Mouse (Mus musculus) midbrain, postnatal 0 days (tissue): ENCODE results near the gene Rag1. TPM values are rescaled to one million over a fixed set of nuclear protein-coding genes. Genes with fewer than 3 reads are reported as not detected.
A peak's percentile ranks its signal among the peaks of the same experiment; 100 is the strongest.

Experiments
- ATAC-seq: fragments of 200-750 bp; cut with Nextera tagmentation; 2 replicates; pipeline ENCODE4 v1.8.0; 2017; ENCODE audit warnings: moderate number of reproducible peaks, mild to moderate bottlenecking, moderate TSS enrichment, moderate library complexity; ENCODE audit not compliant: low FRiP score
- DNase-seq: peaks from one replicate; pipeline ENCODE4 v3.0.0-alpha.2; 2015; ENCODE audit warnings: low spot score
- H3K27ac ChIP-seq: fragments of 300-500 bp; sonication (generic); 2 replicates; pipeline ENCODE4 v1.5.1; 2014; ENCODE audit warnings: low read depth, mild to moderate bottlenecking, low read length, mixed read lengths
- H3K27me3 ChIP-seq: fragments of 300-500 bp; sonication (generic); 2 replicates; pipeline ENCODE4 v1.6.1; 2014; ENCODE audit warnings: low read length, control low read depth, mixed read lengths; ENCODE audit not compliant: insufficient read depth
- H3K36me3 ChIP-seq: fragments of 300-500 bp; sonication (generic); 2 replicates; pipeline ENCODE4 v1.6.1; 2014; ENCODE audit warnings: low read length, control low read depth, mixed read lengths; ENCODE audit not compliant: insufficient read depth
- H3K4me1 ChIP-seq: fragments of 300-500 bp; sonication (generic); 2 replicates; pipeline ENCODE4 v1.6.1; 2014; ENCODE audit warnings: mild to moderate bottlenecking, control low read depth, antibody characterized with exemption, low read length, mixed read lengths; ENCODE audit not compliant: insufficient read depth
- H3K4me2 ChIP-seq: fragments of 300-500 bp; sonication (generic); 2 replicates; pipeline ENCODE4 v1.6.1; 2014; ENCODE audit warnings: low read depth, mild to moderate bottlenecking, low read length, mixed read lengths; ENCODE audit not compliant: poor library complexity, severe bottlenecking
- H3K4me3 ChIP-seq: fragments of 300-500 bp; sonication (generic); 2 replicates; pipeline ENCODE4 v1.5.1; 2014; ENCODE audit warnings: low read depth, mild to moderate bottlenecking, low read length, moderate library complexity
- H3K9ac ChIP-seq: fragments of 300-500 bp; sonication (generic); replicated peaks from 2 replicates; pipeline ENCODE4 v1.6.1; 2014; ENCODE audit warnings: mild to moderate bottlenecking, low read length, moderate library complexity, mixed read lengths; ENCODE audit not compliant: poor library complexity, severe bottlenecking
- H3K9me3 ChIP-seq: fragments of 300-500 bp; sonication (generic); 2 replicates; pipeline ENCODE4 v1.6.1; 2016; ENCODE audit warnings: low read length, control low read depth
- CTCF ChIP-seq: IDR thresholded peaks from 2 replicates; pipeline ENCODE4 v1.5.1; 2016; ENCODE audit warnings: antibody characterized with exemption, mild to moderate bottlenecking
- WGBS: fragments of 180-500 bp; shearing (Covaris S2); extraction: QIAGEN DNeasy Blood & Tissue Kit; methylation state at CpG from one replicate; pipeline ENCODE4 v1.1.7; 2014; 5-methylcytosine and 5-hydroxymethylcytosine counted together
- polyA plus RNA-seq: library from polyadenylated mRNA; unstranded; fragments of >200 nt; fragmentation: Nextera tagmentation; extraction: Ambion mirVana; gene quantifications from 2 replicates; pipeline ENCODE4 v1.2.1, GENCODE M21; 2015
- total RNA-seq: library from RNA; depleted of rRNA; stranded (reverse); fragments of >200 nt; gene quantifications from 2 replicates; pipeline ENCODE4 v1.2.3, GENCODE M21; 2014; rRNA removed

The Rag1 gene
- total and polyA plus RNA-seq, 2 experiments from 2014 or later = 0.04 to 0.27 TPM

GRCm38 (mm10) chr2:101591356-101591755 is 57.9 kb downstream of the Rag1 start:
- no peak for ATAC-seq

More at GRCm38 (mm10) chr2:101591356-101591755, 57.9 kb downstream of the Rag1 start:
- H3K4me2 ChIP-seq = no peak overlapping the region
- H3K4me1 ChIP-seq = no peaks in the 10 kb centered on the region
- WGBS = 34% methylated on average over 8 of the region's 8 CpGs
- H3K9me3 ChIP-seq = no peaks in the 10 kb centered on the region
- H3K9ac ChIP-seq = no peak overlapping the region
- no peaks in the 10 kb centered on the region for H3K36me3 ChIP-seq
- H3K27me3 ChIP-seq = no peaks in the 10 kb centered on the region
- TF ChIP-seq CTCF = no peak
- DNase-seq = peak; percentile 41
- H3K4me3 ChIP-seq = no peak overlapping the region
- H3K27ac ChIP-seq = no peak overlapping the region

Other genes with a start within 250 kb of the Rag1 start
- gene Rag2, start 24.8 kb downstream of the Rag1 start, total RNA-seq = not detected in 2 replicates
- gene Rag2, start 24.8 kb downstream of the Rag1 start, polyA plus RNA-seq = 0.09 TPM in 1 of 2 replicates, not detected in the other
- gene B230118H07Rik, start within 50 bp of the Rag1 start, total RNA-seq = 18.2 and 21.4 TPM in 2 replicates
- gene B230118H07Rik, start within 50 bp of the Rag1 start, polyA plus RNA-seq = 50.7 and 51.5 TPM in 2 replicates
- gene Traf6, start 28.9 kb upstream of the Rag1 start, total RNA-seq = 16.5 and 19.9 TPM in 2 replicates
- 4.9 and 5.3 TPM in 2 replicates for gene Traf6, start 28.9 kb upstream of the Rag1 start, polyA plus RNA-seq
- 2.7 and 3.7 TPM in 2 replicates for gene Prr5l, start 233.5 kb upstream of the Rag1 start, total RNA-seq
- gene Prr5l, start 233.5 kb upstream of the Rag1 start, polyA plus RNA-seq = 4.0 and 4.7 TPM in 2 replicates
- 154 and 257 TPM in 2 replicates for gene Commd9, start 236.7 kb upstream of the Rag1 start, total RNA-seq
- 101 and 108 TPM in 2 replicates for gene Commd9, start 236.7 kb upstream of the Rag1 start, polyA plus RNA-seq